10 mouse cellular contexts compared by ENCODE assay signal in the genomic region with DNA sequence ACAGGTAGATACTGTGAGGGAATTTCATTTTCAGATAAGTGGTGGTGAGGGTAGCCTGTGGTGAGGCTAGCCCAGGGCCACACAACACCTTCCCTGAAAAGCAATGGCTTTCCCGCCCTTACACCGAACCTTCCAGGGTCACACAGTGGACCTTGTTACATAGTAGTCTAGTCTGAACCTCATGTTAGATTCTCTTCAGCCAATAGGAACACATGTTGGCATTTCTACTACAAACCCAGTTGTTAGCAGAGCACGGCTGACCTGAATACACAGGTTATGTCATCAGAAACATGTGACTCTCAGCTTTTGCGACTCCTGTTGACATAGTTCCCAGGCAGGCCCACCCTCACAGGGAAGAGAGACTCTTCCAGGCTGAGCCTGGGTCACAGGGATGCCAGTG. TPM values are rescaled to one million over a fixed set of nuclear protein-coding genes. Genes with fewer than 3 reads are reported as not detected.
DNase-seq lines count a peak whose midpoint lies in the region; ATAC-seq lines count a peak whose summit lies in the region.
"Had no signal": no experiment of that assay in that cellular context is flagged by ENCODE, and none has a peak within 500 bp of the region (broad histone marks: within the 10 kb centered on the region; RNA-seq: fewer than 3 reads in every experiment).

No protein-coding gene starts in this region.

- H3K36me3 ChIP-seq in heart, embryonic 14.5 days (ENCODE audit: control insufficient read depth, insufficient read depth, low read length), result no peaks in the 10 kb centered on the region
- peaks cover 21% of the 10 kb centered on the region for H3K36me3 ChIP-seq in midbrain, embryonic 13.5 days
- peaks cover 30% of the 10 kb centered on the region for H3K36me3 ChIP-seq in midbrain, embryonic 10.5 days
- no peaks in the 10 kb centered on the region; the same call in 1 of the 2 replicates for H3K36me3 ChIP-seq in intestine, embryonic 16.5 days (ENCODE audit: control insufficient read depth, insufficient read depth, low read length)
- 0 out of 2 replicates have a peak, but pooled peaks cover 4% of the 10 kb centered on the region for H3K36me3 ChIP-seq in stomach, embryonic 14.5 days (ENCODE audit: control insufficient read depth, insufficient read depth, low read length)

- no peaks in the 10 kb centered on the region; the same call in 1 of the 2 replicates for H3K9me3 ChIP-seq in heart, embryonic 14.5 days (ENCODE audit: control insufficient read depth, low read length)
- H3K9me3 ChIP-seq in midbrain, embryonic 13.5 days, result no peaks in the 10 kb centered on the region; the same call in 1 of the 2 replicates
- peaks cover 5% of the 10 kb centered on the region; the same call in 1 of the 2 replicates for H3K9me3 ChIP-seq in midbrain, embryonic 10.5 days (replicated peaks)
- peaks cover 5% of the 10 kb centered on the region; the same call in 1 of the 2 replicates for H3K9me3 ChIP-seq in intestine, embryonic 16.5 days (ENCODE audit: control insufficient read depth, low read length)
- H3K9me3 ChIP-seq in stomach, embryonic 14.5 days (ENCODE audit: control insufficient read depth, low read depth, low read length), result no peaks in the 10 kb centered on the region

- no peak for DNase-seq in heart, postnatal 4 days
- no peak for DNase-seq in midbrain, embryonic 10.5 days (ENCODE audit: low spot score)
- DNase-seq in thymus, adult 18-20 months, result no peak
- DNase-seq in gastrocnemius, postnatal 36 days, result no peak
- DNase-seq: right cerebral cortex, postnatal 25 days; thymus, postnatal 14 days had no signal

- no peak overlapping the region for H3K4me3 ChIP-seq in heart, embryonic 14.5 days (ENCODE audit: control insufficient read depth in 1 of 2, insufficient read depth in 1 of 2, low read depth in 1 of 2, low read length in 2 of 2)
- H3K4me3 ChIP-seq in midbrain, embryonic 13.5 days (replicated peaks), result no peak overlapping the region
- no peak overlapping the region for H3K4me3 ChIP-seq in midbrain, embryonic 10.5 days
- H3K4me3 ChIP-seq in intestine, embryonic 16.5 days (ENCODE audit: low read length), result no peak overlapping the region
- no peak overlapping the region for H3K4me3 ChIP-seq in stomach, embryonic 14.5 days (ENCODE audit: low read depth, low read length)

- peak overlapping the region; percentile 87 to 98 for H3K27ac ChIP-seq in heart, embryonic 14.5 days (replicated peaks in 1 of 2; ENCODE audit: control insufficient read depth in 1 of 2, insufficient read depth in 1 of 2, low read depth in 2 of 2, low read length in 2 of 2)
- peak overlapping the region; percentile 63 for H3K27ac ChIP-seq in midbrain, embryonic 13.5 days
- no peak overlapping the region for H3K27ac ChIP-seq in midbrain, embryonic 10.5 days (replicated peaks)
- H3K27ac ChIP-seq in intestine, embryonic 16.5 days (ENCODE audit: low read length), result peak overlapping the region; percentile 90
- peak overlapping the region; percentile 83 for H3K27ac ChIP-seq in stomach, embryonic 14.5 days (ENCODE audit: low read length)

- peak overlapping the region; percentile 50 for H3K4me2 ChIP-seq in heart, embryonic 14.5 days (ENCODE audit: low read length)
- H3K4me2 ChIP-seq in midbrain, embryonic 13.5 days (replicated peaks), result no peak overlapping the region
- no peak overlapping the region for H3K4me2 ChIP-seq in intestine, embryonic 16.5 days (ENCODE audit: low read depth, low read length)
- no peak overlapping the region for H3K4me2 ChIP-seq in stomach, embryonic 14.5 days (replicated peaks; ENCODE audit: low read depth, low read length)

- H3K27me3 ChIP-seq in heart, embryonic 14.5 days (ENCODE audit: control insufficient read depth, insufficient read depth, low read length), result no peaks in the 10 kb centered on the region
- no peaks in the 10 kb centered on the region for H3K27me3 ChIP-seq in midbrain, embryonic 13.5 days
- H3K27me3 ChIP-seq in midbrain, embryonic 10.5 days (ENCODE audit: low read depth, poor library complexity, severe bottlenecking), result no peaks in the 10 kb centered on the region
- no peaks in the 10 kb centered on the region for H3K27me3 ChIP-seq in intestine, embryonic 16.5 days (replicated peaks; ENCODE audit: control insufficient read depth, insufficient read depth, low read length)
- H3K27me3 ChIP-seq in stomach, embryonic 14.5 days (ENCODE audit: control insufficient read depth, insufficient read depth, low read length), result no peaks in the 10 kb centered on the region

- intact Hi-C loops in gastrocnemius, postnatal 36 days (cut with DNase I), result no loop called here

- 57% methylated on average over 4 of the region's 4 CpGs for WGBS in heart, embryonic 14.5 days
- WGBS in midbrain, embryonic 13.5 days, result 85% methylated on average over 4 of the region's 4 CpGs
- 88% methylated on average over 4 of the region's 4 CpGs for WGBS in midbrain, embryonic 10.5 days
- WGBS in intestine, embryonic 16.5 days, result 52% methylated on average over 4 of the region's 4 CpGs
- 69% methylated on average over 4 of the region's 4 CpGs for WGBS in stomach, embryonic 14.5 days

- no peak for ATAC-seq in heart, embryonic 14.5 days (ENCODE audit: insufficient number of reproducible peaks, insufficient read depth, low FRiP score, low read depth)
- no peak for ATAC-seq in midbrain, embryonic 13.5 days
- ATAC-seq in intestine, embryonic 16.5 days, result peak; percentile 61
- ATAC-seq in stomach, embryonic 14.5 days (ENCODE audit: insufficient number of reproducible peaks, insufficient read depth, low FRiP score, low read depth), result peak; percentile 21; the same call in 1 of the 2 replicates

- peaks cover 44 to 50% of the 10 kb centered on the region in 2 experiments for H3K4me1 ChIP-seq in heart, embryonic 14.5 days (ENCODE audit: control insufficient read depth in 2 of 2, insufficient read depth in 2 of 2, low read length in 2 of 2)
- H3K4me1 ChIP-seq in midbrain, embryonic 13.5 days (replicated peaks), result peaks cover 48% of the 10 kb centered on the region
- H3K4me1 ChIP-seq in midbrain, embryonic 10.5 days, result peaks cover 12% of the 10 kb centered on the region; the same call in 1 of the 2 replicates
- H3K4me1 ChIP-seq in intestine, embryonic 16.5 days (ENCODE audit: control insufficient read depth, insufficient read depth, low read length), result peaks cover 35% of the 10 kb centered on the region
- peaks cover 37% of the 10 kb centered on the region for H3K4me1 ChIP-seq in stomach, embryonic 14.5 days (ENCODE audit: control insufficient read depth, insufficient read depth, low read length)

- H3K9ac ChIP-seq in heart, embryonic 14.5 days (ENCODE audit: low read length), result peak overlapping the region; percentile 65
- no peak overlapping the region for H3K9ac ChIP-seq in midbrain, embryonic 13.5 days (replicated peaks)
- H3K9ac ChIP-seq in intestine, embryonic 16.5 days (ENCODE audit: low read depth, low read length), result no peak overlapping the region; the same call in 1 of the 2 replicates
- no peak overlapping the region for H3K9ac ChIP-seq in stomach, embryonic 14.5 days (replicated peaks; ENCODE audit: low read depth, low read length)

RNA-seq across cellular contexts. Expression of a gene that starts 33.9 kb away (rescaled TPM):
- polyA plus RNA-seq in heart, embryonic 14.5 days (2014; fragmentation: Nextera tagmentation; extraction: Ambion mirVana), result 8.9 and 9.6 TPM in 2 replicates
- 1 to 10 TPM; 8.0 to 9.3 TPM for total RNA-seq in heart, postnatal 4 days (2021)
- polyA plus RNA-seq in midbrain, embryonic 13.5 days (2015; fragmentation: Nextera tagmentation; extraction: Ambion mirVana), result 44.6 and 44.9 TPM in 2 replicates
- 23.9 and 26.6 TPM in 2 replicates for polyA plus RNA-seq in midbrain, embryonic 10.5 days (2016; fragmentation: Nextera tagmentation; extraction: Ambion mirVana)
- polyA plus RNA-seq in intestine, embryonic 16.5 days (2015; fragmentation: Nextera tagmentation; extraction: Ambion mirVana), result 15.0 and 15.3 TPM in 2 replicates
- 27.1 and 32.0 TPM in 2 replicates for polyA plus RNA-seq in stomach, embryonic 14.5 days (2014; fragmentation: Nextera tagmentation; extraction: Ambion mirVana)
- total RNA-seq in gastrocnemius, postnatal 36 days (2021), result under 1 TPM; 0.27 to 0.31 TPM

Comparison
In these comparisons a context has a peak if more than half of its experiments do, and no peak if none do; other contexts are left out.
1. ATAC-seq: peak in intestine, embryonic 16.5 days (single experiment) and stomach, embryonic 14.5 days (single experiment); none in heart, embryonic 14.5 days (single experiment) and midbrain, embryonic 13.5 days (single experiment).